Mouse (Mus musculus) ES-E14 (cell line): ENCODE data around the gene Creld1.

Experiments used
- MAFK ChIP-seq: IDR thresholded peaks from 2 replicates; pipeline ENCODE4 v1.6.1; 2014; ENCODE audit warnings: mild to moderate bottlenecking, low read depth, low read length, inconsistent platforms; ENCODE audit not compliant: insufficient read depth
- ZC3H11A ChIP-seq: IDR thresholded peaks from 2 replicates; pipeline ENCODE4 v1.6.1; 2012; ENCODE audit warnings: low read depth, mild to moderate bottlenecking, inconsistent platforms, low read length, borderline replicate concordance

DNA sequence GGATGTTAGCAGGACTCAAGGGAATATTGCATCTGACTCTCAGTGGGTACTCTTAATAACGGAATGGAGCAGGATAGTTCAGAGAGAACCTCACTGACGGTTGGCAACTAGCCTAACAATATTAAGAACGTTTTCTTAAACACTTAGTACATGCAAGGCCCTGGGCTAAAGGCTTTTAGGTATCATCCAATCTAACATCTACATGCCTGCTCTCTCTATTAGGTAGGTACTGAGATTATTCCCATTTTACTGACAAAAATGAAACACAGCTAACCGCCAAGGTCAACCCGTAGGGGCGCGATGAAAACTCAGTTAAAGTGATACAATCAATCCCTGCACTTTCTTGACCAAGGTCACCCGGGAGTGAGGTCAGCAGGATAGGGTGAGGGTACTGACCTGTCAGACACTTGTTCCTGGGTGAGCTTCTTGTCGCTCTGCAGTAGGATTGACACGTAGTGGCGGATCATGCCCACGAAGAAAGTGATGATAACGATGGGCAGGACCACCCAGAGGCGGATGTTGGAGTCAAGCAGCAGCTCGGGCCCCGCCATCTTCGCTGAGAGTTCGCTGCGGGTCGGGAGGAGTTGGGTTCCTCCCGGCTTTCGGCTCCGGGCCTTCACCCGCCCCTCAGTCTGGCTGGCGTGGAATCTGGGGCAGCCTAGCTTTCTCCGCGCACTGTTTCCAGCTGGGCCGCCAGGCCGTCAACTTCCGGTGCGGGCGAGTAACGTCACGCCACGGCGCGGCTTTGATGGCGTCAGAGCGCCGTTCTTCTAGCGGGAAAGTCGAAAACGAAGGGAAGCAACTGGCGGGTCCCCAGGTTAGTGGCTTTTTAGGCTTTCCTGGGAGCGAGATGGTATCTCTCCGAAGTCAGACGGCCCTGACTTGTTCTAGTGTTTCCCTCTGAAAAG, 48.1 kb downstream of the Creld1 start, which contains the start of the genes Emc3 and Fancd2:
- TF ChIP-seq ZC3H11A (no peak), MAFK (no peak)
